Mouse (Mus musculus): ENCODE measurements around the gene Irf2. TPM values are rescaled to one million over a fixed set of nuclear protein-coding genes. Genes with fewer than 3 reads are reported as not detected.

The Irf2 gene
- total RNA-seq (2012; rRNA removed) = 1.1 and 2.6 TPM in 2 replicates

DNA sequence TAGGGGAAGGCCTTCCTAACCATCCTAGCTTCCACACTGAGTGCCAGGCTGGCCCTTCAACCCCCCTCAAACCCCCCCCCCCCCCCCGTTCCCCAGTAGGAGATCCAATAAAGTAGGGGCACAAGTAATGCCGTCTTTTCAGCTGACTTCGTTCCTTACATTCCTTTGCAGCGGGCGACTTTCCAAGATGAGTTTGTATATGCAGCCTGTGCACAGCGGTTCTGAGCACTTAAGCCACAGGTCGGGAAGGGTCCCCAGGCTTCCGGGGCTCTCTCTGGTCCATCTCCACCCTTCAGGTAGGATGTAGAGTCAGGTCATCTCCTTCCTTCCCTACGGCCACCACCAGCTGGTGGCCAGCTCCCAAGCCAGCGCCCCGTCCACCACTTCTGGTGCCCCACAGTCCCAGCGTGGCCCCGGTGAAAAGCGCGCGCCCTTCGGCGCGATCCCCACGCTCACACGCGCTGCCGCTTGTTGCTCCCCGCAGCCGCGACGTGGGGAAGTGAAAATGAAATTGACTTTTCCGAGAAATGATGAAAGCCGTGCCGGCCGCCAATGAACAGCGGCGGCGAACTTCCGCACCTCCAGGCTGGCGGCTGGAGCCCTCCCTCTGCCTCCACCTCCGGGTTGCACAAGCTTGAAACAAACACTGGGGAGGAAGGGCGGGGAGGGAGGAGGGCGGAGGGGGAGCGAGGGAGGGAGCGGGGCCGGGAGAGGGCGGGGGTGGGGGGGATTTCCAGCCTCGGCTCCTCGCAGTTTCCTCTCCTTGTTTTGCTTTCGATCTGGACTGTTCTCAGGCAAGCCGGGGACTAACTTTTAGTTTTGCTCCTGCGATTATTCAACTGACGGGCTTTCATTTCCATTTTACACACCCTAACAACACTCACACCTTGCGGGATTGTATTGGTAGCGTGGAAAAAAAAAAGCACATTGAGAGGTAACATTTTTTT lies at the start of gene Irf2:
TSS of gene Irf2 (plus strand) at position 730 of the 947 bp plus-strand sequence.
- Histone ChIP-seq H3K36me3 (ENCODE audit: control insufficient read depth, insufficient read depth, low read length, poor library complexity, severe bottlenecking) (no peaks in the 10 kb centered on the region), H3K4me3 (ENCODE audit: insufficient read depth in 1 of 2, low read depth in 1 of 2, low read length in 2 of 2, poor library complexity in 1 of 2, severe bottlenecking in 1 of 2) (peak within 1 kb of the TSS; percentile 71 to 83), H3K4me1 (ENCODE audit: control insufficient read depth in 2 of 2, insufficient read depth in 2 of 2, low read length in 2 of 2, poor library complexity in 1 of 2) (0 out of 4 replicates have a peak, but pooled peaks cover 0 to 4% of the 10 kb centered on the region in 2 experiments), H3K9ac (ENCODE audit: insufficient read depth, low read depth, low read length, poor library complexity, severe bottlenecking) (peak within 1 kb of the TSS; percentile 57), H3K9me3 (ENCODE audit: control insufficient read depth, insufficient read depth, low read depth, low read length) (no peaks in the 10 kb centered on the region), H3K27ac (ENCODE audit: insufficient read depth, low read depth, low read length, poor library complexity, severe bottlenecking) (no peak within 1 kb of the TSS)
- in situ Hi-C loops (cut with MboI; ENCODE audit: low sequenced_read_pairs in 2 of 2, unreplicated experiment in 2 of 2) = loop anchor here in 1 of 2 experiments (10.0 kb wide), 1 partner anchor 444 kb away; the partner anchor contains the start of gene Helt
- TF ChIP-seq ZNF384 (IDR thresholded peaks at IDR 0.05; ENCODE audit: low read depth, low read length) = no peak
- TF ChIP-seq HCFC1 (IDR thresholded peaks at IDR 0.05; ENCODE audit: borderline replicate concordance, insufficient read depth, low read length) = peak; percentile 35; the same call in 1 of the 2 replicates
- peak; percentile 54 for DNase-seq (ENCODE audit: low read depth, low spot score)

DNA sequence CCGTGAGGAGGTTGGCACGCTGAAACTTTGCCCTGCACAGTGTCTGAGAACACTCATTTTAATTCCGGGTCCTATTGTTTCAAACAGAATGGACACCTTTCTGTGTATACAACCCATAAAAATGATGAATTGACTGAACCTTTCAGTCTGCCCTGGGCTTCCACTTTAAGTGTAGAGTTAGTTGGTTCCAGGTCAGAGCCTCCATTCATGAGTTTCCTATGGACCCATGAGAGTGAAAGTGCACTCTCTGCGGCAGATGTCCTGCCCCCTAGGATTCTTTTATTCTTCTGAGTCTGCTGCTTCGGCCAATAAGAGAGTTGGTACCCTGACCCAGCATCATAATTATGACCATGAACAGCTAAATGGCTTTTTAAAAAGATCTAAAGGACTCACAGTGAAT lies 49.4 kb upstream of the Irf2 start:
- no peaks in the 10 kb centered on the region for H3K36me3 ChIP-seq (ENCODE audit: control insufficient read depth, insufficient read depth, low read length, poor library complexity, severe bottlenecking)
- H3K4me3 ChIP-seq (ENCODE audit: insufficient read depth in 1 of 2, low read depth in 1 of 2, low read length in 2 of 2, poor library complexity in 1 of 2, severe bottlenecking in 1 of 2) = no peak overlapping the region
- DNase-seq (ENCODE audit: low read depth, low spot score) = no peak
- in situ Hi-C loops (cut with MboI; ENCODE audit: low sequenced_read_pairs in 2 of 2, unreplicated experiment in 2 of 2) = no loop called here
- H3K9me3 ChIP-seq (ENCODE audit: control insufficient read depth, insufficient read depth, low read depth, low read length) = no peaks in the 10 kb centered on the region
- TF ChIP-seq HCFC1 (IDR thresholded peaks at IDR 0.05; ENCODE audit: borderline replicate concordance, insufficient read depth, low read length) = no peak
- no peaks in the 10 kb centered on the region for H3K4me1 ChIP-seq (ENCODE audit: control insufficient read depth in 2 of 2, insufficient read depth in 2 of 2, low read length in 2 of 2, poor library complexity in 1 of 2)
- H3K27ac ChIP-seq (ENCODE audit: insufficient read depth, low read depth, low read length, poor library complexity, severe bottlenecking) = no peak overlapping the region
- no peak overlapping the region for H3K9ac ChIP-seq (ENCODE audit: insufficient read depth, low read depth, low read length, poor library complexity, severe bottlenecking)

DNA sequence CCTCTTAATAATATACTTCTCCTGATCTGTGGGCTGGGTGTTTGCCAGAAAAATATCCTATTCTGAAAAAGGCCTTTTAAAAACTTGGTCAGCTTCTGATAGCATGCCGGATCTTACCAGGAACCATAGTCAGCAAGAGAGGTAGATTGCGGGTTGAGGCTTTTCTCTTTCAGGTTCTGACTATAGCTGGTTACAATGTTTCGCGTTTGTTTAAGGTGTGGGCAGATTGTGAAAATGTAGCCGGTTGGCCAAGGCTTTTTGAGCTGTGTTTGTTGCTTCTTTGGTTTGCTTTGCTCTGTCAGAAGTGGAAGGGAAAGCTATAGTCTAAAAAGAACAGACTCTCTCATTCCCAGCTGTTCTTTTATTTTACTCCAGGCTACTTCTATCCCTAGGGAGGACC lies 49.0 kb upstream of the Irf2 start:
- no peak overlapping the region for H3K27ac ChIP-seq (ENCODE audit: insufficient read depth, low read depth, low read length, poor library complexity, severe bottlenecking)
- in situ Hi-C loops (cut with MboI; ENCODE audit: low sequenced_read_pairs in 2 of 2, unreplicated experiment in 2 of 2) = no loop called here
- H3K36me3 ChIP-seq (ENCODE audit: control insufficient read depth, insufficient read depth, low read length, poor library complexity, severe bottlenecking) = no peaks in the 10 kb centered on the region
- no peaks in the 10 kb centered on the region for H3K4me1 ChIP-seq (ENCODE audit: control insufficient read depth in 2 of 2, insufficient read depth in 2 of 2, low read length in 2 of 2, poor library complexity in 1 of 2)
- no peaks in the 10 kb centered on the region for H3K9me3 ChIP-seq (ENCODE audit: control insufficient read depth, insufficient read depth, low read depth, low read length)
- TF ChIP-seq ZNF384 (IDR thresholded peaks at IDR 0.05; ENCODE audit: low read depth, low read length) (no peak), HCFC1 (IDR thresholded peaks at IDR 0.05; ENCODE audit: borderline replicate concordance, insufficient read depth, low read length) (no peak), MAFK (IDR thresholded peaks at IDR 0.05; ENCODE audit: insufficient read depth, low read depth, low read length) (no peak)
- H3K4me3 ChIP-seq (ENCODE audit: insufficient read depth in 1 of 2, low read depth in 1 of 2, low read length in 2 of 2, poor library complexity in 1 of 2, severe bottlenecking in 1 of 2) = no peak overlapping the region
- no peak overlapping the region for H3K9ac ChIP-seq (ENCODE audit: insufficient read depth, low read depth, low read length, poor library complexity, severe bottlenecking)
- no peak for DNase-seq (ENCODE audit: low read depth, low spot score)

DNA sequence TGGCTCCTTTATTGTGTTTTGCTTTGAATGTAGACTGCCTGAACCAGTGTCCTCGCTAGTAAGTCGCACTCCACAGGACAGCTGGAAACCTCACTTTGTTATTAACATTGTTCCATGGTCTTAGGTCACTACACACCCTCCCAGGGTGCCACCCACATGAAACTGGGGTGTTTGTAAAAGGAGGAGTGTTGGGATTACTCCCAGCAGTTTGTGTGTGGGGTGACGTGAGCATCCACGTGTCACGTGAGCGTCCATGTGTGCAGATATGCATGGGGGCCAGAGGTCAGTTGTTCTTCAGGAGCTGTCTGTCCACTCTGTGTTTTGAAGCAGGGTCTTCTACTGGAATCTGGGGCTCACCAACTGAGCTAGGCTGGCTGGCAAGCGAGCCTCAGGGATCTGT lies 48.2 kb upstream of the Irf2 start:
- TF ChIP-seq ZC3H11A (IDR thresholded peaks at IDR 0.05; ENCODE audit: borderline replicate concordance, low read depth, low read length) (no peak), HCFC1 (IDR thresholded peaks at IDR 0.05; ENCODE audit: borderline replicate concordance, insufficient read depth, low read length) (no peak), MAFK (IDR thresholded peaks at IDR 0.05; ENCODE audit: insufficient read depth, low read depth, low read length) (no peak), CHD2 (IDR thresholded peaks at IDR 0.05; ENCODE audit: low read depth, low read length) (no peak), ZNF384 (IDR thresholded peaks at IDR 0.05; ENCODE audit: low read depth, low read length) (no peak)
- no peaks in the 10 kb centered on the region for H3K9me3 ChIP-seq (ENCODE audit: control insufficient read depth, insufficient read depth, low read depth, low read length)
- H3K9ac ChIP-seq (ENCODE audit: insufficient read depth, low read depth, low read length, poor library complexity, severe bottlenecking) = no peak overlapping the region
- in situ Hi-C loops (cut with MboI; ENCODE audit: low sequenced_read_pairs in 2 of 2, unreplicated experiment in 2 of 2) = no loop called here
- H3K27ac ChIP-seq (ENCODE audit: insufficient read depth, low read depth, low read length, poor library complexity, severe bottlenecking) = no peak overlapping the region
- DNase-seq (ENCODE audit: low read depth, low spot score) = no peak
- no peak overlapping the region for H3K4me3 ChIP-seq (ENCODE audit: insufficient read depth in 1 of 2, low read depth in 1 of 2, low read length in 2 of 2, poor library complexity in 1 of 2, severe bottlenecking in 1 of 2)
- no peaks in the 10 kb centered on the region for H3K36me3 ChIP-seq (ENCODE audit: control insufficient read depth, insufficient read depth, low read length, poor library complexity, severe bottlenecking)
- no peaks in the 10 kb centered on the region for H3K4me1 ChIP-seq (ENCODE audit: control insufficient read depth in 2 of 2, insufficient read depth in 2 of 2, low read length in 2 of 2, poor library complexity in 1 of 2)
